Mouse (Mus musculus) MEL (cell line): ENCODE data around the gene Palm3. TPM values are rescaled to one million over a fixed set of nuclear protein-coding genes. Genes with fewer than 3 reads are reported as not detected.

Experiments used
- DNase-seq: peaks from one replicate; pipeline ENCODE4 v3.0.0; 2011; ENCODE audit warnings: low read depth, low spot score
- H3K27ac ChIP-seq: 2 replicates; pipeline ENCODE4 v1.5.1; 2012; ENCODE audit warnings: low read depth, mild to moderate bottlenecking, control low read depth, low read length, moderate library complexity; ENCODE audit not compliant: control insufficient read depth
- H3K27me3 ChIP-seq, 2 experiments: fragments of 150-350 bp in 1 of 2; sonication (generic) in 1 of 2; 2 replicates each; pipeline ENCODE4 v1.6.1; 2012; ENCODE audit warnings: low read length in 2 of 2, mild to moderate bottlenecking in 2 of 2, improper control_type of control experiment in 1 of 2, moderate library complexity in 1 of 2; ENCODE audit not compliant: insufficient read depth in 2 of 2, control insufficient read depth in 1 of 2
- H3K36me3 ChIP-seq, 2 experiments: 2 replicates each; pipeline ENCODE4 v1.6.1; 2012 to 2014; ENCODE audit warnings: low read length in 2 of 2, improper control_type of control experiment in 1 of 2, inconsistent platforms in 1 of 2, mild to moderate bottlenecking in 1 of 2; ENCODE audit not compliant: insufficient read depth in 2 of 2, control insufficient read depth in 1 of 2
- H3K4me1 ChIP-seq, 2 experiments: fragments of 150-350 bp in 1 of 2; sonication (generic) in 1 of 2; 2 replicates each; pipeline ENCODE4 v1.6.1; 2012; ENCODE audit warnings: low read length in 2 of 2, improper control_type of control experiment in 1 of 2, mild to moderate bottlenecking in 1 of 2; ENCODE audit not compliant: insufficient read depth in 2 of 2, control insufficient read depth in 1 of 2
- H3K4me3 ChIP-seq, 2 experiments: fragments of 150-350 bp in 1 of 2; sonication (generic) in 1 of 2; 2 replicates each; pipeline ENCODE4 v1.5.1; 2012; ENCODE audit warnings: low read depth in 2 of 2, low read length in 2 of 2, mild to moderate bottlenecking in 2 of 2, moderate library complexity in 2 of 2, control low read depth in 1 of 2, improper control_type of control experiment in 1 of 2; ENCODE audit not compliant: control insufficient read depth in 1 of 2, insufficient read depth in 1 of 2
- H3K79me2 ChIP-seq: 2 replicates; pipeline ENCODE4 v1.6.1; 2012; ENCODE audit warnings: mild to moderate bottlenecking, low read length, moderate library complexity; ENCODE audit not compliant: control insufficient read depth, poor library complexity, insufficient read depth
- H3K9ac ChIP-seq: 2 replicates; pipeline ENCODE4 v1.6.1; 2012; ENCODE audit warnings: low read depth, mild to moderate bottlenecking, control low read depth, low read length, moderate library complexity; ENCODE audit not compliant: control insufficient read depth, poor library complexity, severe bottlenecking
- H3K9me3 ChIP-seq: fragments of 150-350 bp; sonication (generic); replicated peaks from 2 replicates; pipeline ENCODE4 v1.6.1; 2012; ENCODE audit warnings: mild to moderate bottlenecking, low read length, improper control_type of control experiment, moderate library complexity; ENCODE audit not compliant: insufficient read depth
- CTCF ChIP-seq, 3 experiments: IDR thresholded peaks in 2 of 3; conservative IDR thresholded peaks in 1 of 3; 2 replicates each; pipeline ENCODE4 v1.5.1; 2011 to 2012; ENCODE audit warnings: low read length in 3 of 3, low read depth in 2 of 3, mild to moderate bottlenecking in 2 of 3, improper control_type of control experiment in 1 of 3, inconsistent platforms in 1 of 3, mixed read lengths in 1 of 3, moderate library complexity in 1 of 3; ENCODE audit not compliant: control insufficient read depth in 1 of 3, insufficient read depth in 1 of 3, poor library complexity in 1 of 3, severe bottlenecking in 1 of 3
- EP300 ChIP-seq, 2 experiments: IDR thresholded peaks; 2 replicates each; pipeline ENCODE4 v1.6.1; 2011; ENCODE audit warnings: improper control_type of control experiment in 2 of 2, low read length in 2 of 2, low read depth in 1 of 2, mild to moderate bottlenecking in 1 of 2
- GABPA ChIP-seq: IDR thresholded peaks from 2 replicates; pipeline ENCODE4 v1.6.1; 2012; ENCODE audit warnings: low read depth, mild to moderate bottlenecking, inconsistent platforms, low read length, improper control_type of control experiment, moderate library complexity
- KAT2A ChIP-seq: conservative IDR thresholded peaks from 2 replicates; pipeline ENCODE4 v1.6.1; 2012; ENCODE audit warnings: low read depth, low read length, improper control_type of control experiment, inconsistent platforms
- MAX ChIP-seq: IDR thresholded peaks from 2 replicates; pipeline ENCODE4 v1.6.1; 2011; ENCODE audit warnings: low read length, improper control_type of control experiment
- MAZ ChIP-seq: IDR thresholded peaks from 2 replicates; pipeline ENCODE4 v1.6.1; 2012; ENCODE audit warnings: low read depth, mild to moderate bottlenecking, inconsistent platforms, low read length, improper control_type of control experiment
- MEF2A ChIP-seq: IDR thresholded peaks from 2 replicates; pipeline ENCODE4 v1.6.1; 2014; ENCODE audit warnings: low read depth, mild to moderate bottlenecking, inconsistent platforms, low read length, improper control_type of control experiment; ENCODE audit not compliant: poor library complexity, insufficient replicate concordance, severe bottlenecking; ENCODE audit errors: extremely low read depth
- MXI1 ChIP-seq: IDR thresholded peaks from 2 replicates; pipeline ENCODE4 v1.6.1; 2011; ENCODE audit warnings: mild to moderate bottlenecking, low read depth, low read length, improper control_type of control experiment
- NELFE ChIP-seq: IDR thresholded peaks from 2 replicates; pipeline ENCODE4 v1.6.1; 2011; ENCODE audit warnings: low read depth, low read length, improper control_type of control experiment
- POLR2AphosphoS2 ChIP-seq: IDR thresholded peaks from 2 replicates; pipeline ENCODE4 v1.6.1; 2011; ENCODE audit warnings: low read length, improper control_type of control experiment
- RAD21 ChIP-seq: IDR thresholded peaks from 2 replicates; pipeline ENCODE4 v1.6.1; 2011; ENCODE audit warnings: mild to moderate bottlenecking, low read depth, low read length, improper control_type of control experiment
- RCOR1 ChIP-seq: IDR thresholded peaks from 2 replicates; pipeline ENCODE4 v1.6.1; 2012; ENCODE audit warnings: low read depth, mild to moderate bottlenecking, inconsistent platforms, low read length, improper control_type of control experiment
- SIN3A ChIP-seq: IDR thresholded peaks from 2 replicates; pipeline ENCODE4 v1.6.1; 2012; ENCODE audit warnings: low read length, improper control_type of control experiment, inconsistent platforms
- SMC3 ChIP-seq: IDR thresholded peaks from 2 replicates; pipeline ENCODE4 v1.6.1; 2011; ENCODE audit warnings: low read depth, low read length, improper control_type of control experiment
- ZC3H11A ChIP-seq: IDR thresholded peaks from 2 replicates; pipeline ENCODE4 v1.6.1; 2012; ENCODE audit warnings: low read depth, mild to moderate bottlenecking, inconsistent platforms, low read length, improper control_type of control experiment
- ZKSCAN1 ChIP-seq: IDR thresholded peaks from 2 replicates; pipeline ENCODE4 v1.6.1; 2012; ENCODE audit warnings: low read depth, mild to moderate bottlenecking, inconsistent platforms, low read length, improper control_type of control experiment, moderate library complexity
- ZMIZ1 ChIP-seq: IDR thresholded peaks from 2 replicates; pipeline ENCODE4 v1.6.1; 2012; ENCODE audit warnings: low read depth, mild to moderate bottlenecking, inconsistent platforms, low read length, improper control_type of control experiment, moderate library complexity
- ZNF384 ChIP-seq: IDR thresholded peaks from 2 replicates; pipeline ENCODE4 v1.6.1; 2012; ENCODE audit warnings: low read depth, mild to moderate bottlenecking, inconsistent platforms, low read length, improper control_type of control experiment
- polyA plus RNA-seq, 2 experiments: library from polyadenylated mRNA; stranded (reverse) in 1 of 2; unstranded in 1 of 2; fragments of >175 nt in 1 of 2; fragments of >200 nt in 1 of 2; gene quantifications; 2 replicates each; pipeline versions ENCODE4 v1.2.1 to v1.2.4; 2012; ENCODE audit warnings: low replicate concordance in 2 of 2, low read depth in 1 of 2; ENCODE audit not compliant: insufficient read length in 2 of 2, insufficient read depth in 1 of 2, missing spikeins in 1 of 2
- total RNA-seq: library from RNA; depleted of rRNA; stranded (reverse); fragments of 300-350 nt; gene quantifications from 2 replicates; pipeline ENCODE4 v1.2.3, GENCODE M21; 2012

Palm3 gene
- total and polyA plus RNA-seq, 3 experiments: 0.65 to 3.6 TPM; not detected in 1

DNA sequence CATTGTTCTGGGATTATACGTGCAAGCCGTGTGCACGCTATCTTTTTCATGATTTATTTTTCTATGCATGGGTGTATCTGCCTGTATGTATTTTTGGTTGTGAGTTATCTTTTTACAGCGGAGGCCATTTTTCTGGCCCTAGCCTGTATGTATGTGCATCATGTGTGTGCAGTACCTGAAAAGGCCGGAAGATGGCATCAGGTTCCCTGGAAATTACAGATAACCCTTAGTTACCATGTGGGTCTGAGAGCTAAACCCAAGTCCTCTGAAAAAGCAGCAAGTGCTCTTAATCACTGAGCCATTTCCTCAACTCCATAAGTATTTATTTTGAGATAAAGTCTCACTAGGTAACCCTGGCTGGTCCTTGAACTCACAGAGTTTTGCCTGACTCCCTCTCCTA, 32.0 kb downstream of the Palm3 start (continued):
- TF ChIP-seq MXI1 (no peak), POLR2AphosphoS2 (no peak), EP300 (IDR thresholded peaks at IDR 0.05; ENCODE audit: low read depth in 1 of 2, low read length in 2 of 2) (no peak), SIN3A (no peak; the same call in 1 of the 2 replicates), RCOR1 (no peak), KAT2A (no peak)
- TF ChIP-seq, all 39 proteins: peak for 5

DNA sequence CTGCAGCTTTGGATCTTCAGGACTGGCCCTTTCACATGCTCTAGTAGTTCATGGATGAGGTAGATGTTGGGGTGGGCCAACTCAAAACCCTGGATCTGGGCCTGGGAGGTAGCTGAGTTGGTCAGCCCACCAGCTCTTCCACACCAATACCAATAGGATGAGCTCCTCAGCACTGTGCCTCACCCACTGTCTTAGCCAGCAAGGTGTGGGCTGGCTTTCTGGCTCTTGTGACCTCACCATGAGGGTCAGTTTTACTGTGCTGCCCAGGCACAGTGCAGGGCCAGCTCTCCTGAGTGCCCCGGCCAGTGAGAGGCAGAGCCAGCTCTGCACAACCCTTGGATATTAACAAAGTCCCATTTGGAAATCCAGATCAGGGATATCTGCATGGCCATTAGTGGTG, 36.6 kb downstream of the Palm3 start:
- DNase-seq: no peak
- H3K27ac ChIP-seq: no peak overlapping the region
- no peaks in the 10 kb centered on the region for H3K9me3 ChIP-seq
- no peaks in the 10 kb centered on the region for H3K36me3 ChIP-seq
- no peak overlapping the region for H3K4me3 ChIP-seq
- TF ChIP-seq ZNF384 (no peak), ZKSCAN1 (no peak), MEF2A (no peak), ZMIZ1 (no peak), GABPA (no peak), MAZ (no peak)
- no peaks in the 10 kb centered on the region for H3K79me2 ChIP-seq
- H3K9ac ChIP-seq: no peak overlapping the region
- H3K27me3 ChIP-seq: no peaks in the 10 kb centered on the region
- H3K4me1 ChIP-seq: no peaks in the 10 kb centered on the region

DNA sequence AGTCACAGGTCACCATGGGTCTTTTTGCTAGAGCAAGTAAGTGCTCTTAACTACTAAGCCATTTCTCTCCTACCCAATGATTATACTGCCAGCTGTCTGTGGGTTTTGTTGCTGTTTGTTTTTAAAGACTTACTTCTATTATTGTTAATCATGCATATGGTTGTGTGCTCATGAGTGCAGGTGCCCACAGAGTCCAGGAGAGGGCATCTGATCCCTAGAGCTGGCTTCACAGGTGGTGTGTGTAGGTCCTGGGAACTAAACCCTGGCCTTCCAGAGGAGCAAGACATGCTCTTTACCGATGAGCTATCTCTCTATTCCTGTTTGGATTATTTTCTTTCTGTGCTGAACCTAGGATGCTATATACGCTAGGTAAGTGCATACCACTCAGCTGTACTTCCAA, 38.0 kb downstream of the Palm3 start:
- H3K36me3 ChIP-seq: peaks cover 0 to 9% of the 10 kb centered on the region in 2 experiments; a peak in 2 of 4 replicates
- DNase-seq: no peak
- no peak for TF ChIP-seq NELFE
- no peak for TF ChIP-seq MAX
- TF ChIP-seq SIN3A: no peak
- 0 out of 2 replicates have a peak, but pooled peaks have one; percentile 21 for TF ChIP-seq SMC3
- no peak for TF ChIP-seq ZC3H11A
- peak; percentile 11 for TF ChIP-seq RAD21
- TF ChIP-seq CTCF (IDR thresholded peaks at IDR 0.05 in 2 of 3, conservative IDR thresholded peaks at IDR 0.05 in 1 of 3; ENCODE audit: control insufficient read depth in 1 of 3, insufficient read depth in 1 of 3, low read depth in 2 of 3, low read length in 3 of 3, poor library complexity in 1 of 3, severe bottlenecking in 1 of 3): peak in 2 of 3 experiments; percentile 13 to 29; a peak in 2 of 6 replicates
- H3K27me3 ChIP-seq: no peaks in the 10 kb centered on the region
- H3K27ac ChIP-seq: no peak overlapping the region
- H3K4me3 ChIP-seq: no peak overlapping the region
- no peaks in the 10 kb centered on the region for H3K79me2 ChIP-seq
- H3K9me3 ChIP-seq: no peaks in the 10 kb centered on the region
- no peak overlapping the region for H3K9ac ChIP-seq
- peaks cover 3 to 9% of the 10 kb centered on the region in 2 experiments; a peak in 3 of 4 replicates for H3K4me1 ChIP-seq
